Mouse (Mus musculus) forebrain, embryonic 11.5 days (tissue): ENCODE results near the gene Mapkap1. TPM values are rescaled to one million over a fixed set of nuclear protein-coding genes. Genes with fewer than 3 reads are reported as not detected.

Experiments
- ATAC-seq: fragments of 200-750 bp; cut with Nextera tagmentation; replicated peaks from 2 replicates; pipeline ENCODE4 v1.8.0; 2017; ENCODE audit warnings: moderate TSS enrichment; ENCODE audit not compliant: low FRiP score
- DNase-seq: peaks from one replicate; pipeline ENCODE4 v3.0.0-alpha.2; 2017; ENCODE audit warnings: low spot score
- H3K27ac ChIP-seq: fragments of 300-500 bp; sonication (generic); 2 replicates; pipeline ENCODE4 v1.5.1; 2014; ENCODE audit warnings: low read depth, low read length
- H3K27me3 ChIP-seq: fragments of 300-500 bp; sonication (generic); 2 replicates; pipeline ENCODE4 v1.6.1; 2014; ENCODE audit warnings: mild to moderate bottlenecking, low read length, mixed read lengths; ENCODE audit not compliant: control insufficient read depth, insufficient read depth
- H3K36me3 ChIP-seq: fragments of 300-500 bp; sonication (generic); 2 replicates; pipeline ENCODE4 v1.6.1; 2014; ENCODE audit warnings: mild to moderate bottlenecking, low read length, moderate library complexity, mixed read lengths; ENCODE audit not compliant: control insufficient read depth, insufficient read depth
- H3K4me1 ChIP-seq: fragments of 300-500 bp; sonication (generic); replicated peaks from 2 replicates; pipeline ENCODE4 v1.6.1; 2014; ENCODE audit warnings: low read length, mixed read lengths; ENCODE audit not compliant: control insufficient read depth, insufficient read depth
- H3K4me2 ChIP-seq: fragments of 300-500 bp; sonication (generic); 2 replicates; pipeline ENCODE4 v1.6.1; 2014; ENCODE audit warnings: low read depth, mild to moderate bottlenecking, low read length, moderate library complexity, mixed read lengths; ENCODE audit not compliant: severe bottlenecking
- H3K4me3 ChIP-seq: fragments of 300-500 bp; sonication (generic); 2 replicates; pipeline ENCODE4 v1.5.1; 2014; ENCODE audit warnings: low read depth, low read length
- H3K9ac ChIP-seq: fragments of 300-500 bp; sonication (generic); 2 replicates; pipeline ENCODE4 v1.6.1; 2014; ENCODE audit warnings: low read length
- H3K9me3 ChIP-seq: fragments of 300-500 bp; sonication (generic); 2 replicates; pipeline ENCODE4 v1.6.1; 2016; ENCODE audit warnings: low read length, mixed read lengths; ENCODE audit not compliant: control insufficient read depth
- WGBS: fragments of 180-500 bp; shearing (Covaris S2); extraction: QIAGEN DNeasy Blood & Tissue Kit; methylation state at CpG from one replicate; pipeline ENCODE4 v1.1.7; 2014; 5-methylcytosine and 5-hydroxymethylcytosine counted together
- polyA plus RNA-seq: library from polyadenylated mRNA; unstranded; fragments of >200 nt; fragmentation: Nextera tagmentation; extraction: Ambion mirVana; gene quantifications from 2 replicates; pipeline ENCODE4 v1.2.1, GENCODE M21; 2014

Gene Mapkap1
- polyA plus RNA-seq, 1 experiment from 2014 or later: 96.3 TPM

- H3K9ac ChIP-seq: no peak overlapping the region
Measured at GRCm38 (mm10) chr2:34509856-34510255, 103.3 kb downstream of the Mapkap1 start.

DNA sequence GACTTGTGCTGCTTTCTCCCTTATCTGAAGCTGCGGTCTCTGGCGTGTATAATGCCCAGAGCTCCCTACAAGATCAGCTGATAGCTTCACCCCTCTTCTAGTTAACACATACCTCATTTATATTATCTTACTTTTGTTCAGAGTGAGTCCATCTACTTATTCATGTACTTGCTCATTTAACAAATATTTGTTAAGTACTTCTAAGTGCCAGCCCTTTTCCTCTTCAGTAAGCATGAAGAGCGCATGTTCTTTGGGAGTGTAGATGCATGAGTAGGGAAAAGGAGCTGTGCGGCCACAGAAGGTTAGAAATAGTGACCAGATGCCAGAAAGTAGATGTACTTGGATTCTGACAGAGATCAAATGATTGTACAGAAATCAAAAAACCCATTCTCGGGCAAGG, 108.7 kb downstream of the Mapkap1 start:
- Histone ChIP-seq H3K4me1 (no peaks in the 10 kb centered on the region), H3K27me3 (no peaks in the 10 kb centered on the region)
- WGBS: 93% methylated on average over 5 of the region's 5 CpGs

More at GRCm38 (mm10) chr2:34509856-34510255, 103.3 kb downstream of the Mapkap1 start:
- Histone ChIP-seq H3K4me3 (no peak overlapping the region), H3K36me3 (no peaks in the 10 kb centered on the region), H3K27me3 (no peaks in the 10 kb centered on the region), H3K27ac (no peak overlapping the region), H3K9me3 (no peaks in the 10 kb centered on the region), H3K4me2 (no peak overlapping the region), H3K4me1 (no peaks in the 10 kb centered on the region)
- DNase-seq (no peak), ATAC-seq (no peak)
- 92% methylated on average over 5 of the region's 5 CpGs for WGBS

GRCm38 (mm10) chr2:34518083-34518482, 111.5 kb downstream of the Mapkap1 start:
- no peaks in the 10 kb centered on the region for H3K9me3 ChIP-seq
- WGBS: 80% methylated on average over 2 of the region's 2 CpGs
- H3K36me3 ChIP-seq: no peaks in the 10 kb centered on the region
- no peaks in the 10 kb centered on the region for H3K4me1 ChIP-seq
- no peak overlapping the region for H3K4me3 ChIP-seq
- no peak overlapping the region for H3K27ac ChIP-seq
- no peak for ATAC-seq
- no peak overlapping the region for H3K9ac ChIP-seq
- no peak overlapping the region for H3K4me2 ChIP-seq
- no peaks in the 10 kb centered on the region for H3K27me3 ChIP-seq
- DNase-seq: no peak

More for the DNA sequence above, 108.7 kb downstream of the Mapkap1 start:
- H3K4me3 ChIP-seq: no peak overlapping the region
- no peak overlapping the region for H3K27ac ChIP-seq
- H3K36me3 ChIP-seq: no peaks in the 10 kb centered on the region
- DNase-seq (no peak), ATAC-seq (no peak)
- no peaks in the 10 kb centered on the region for H3K9me3 ChIP-seq
- H3K4me2 ChIP-seq: no peak overlapping the region
- no peak overlapping the region for H3K9ac ChIP-seq

- no peaks in the 10 kb centered on the region for H3K36me3 ChIP-seq
- H3K27ac ChIP-seq: no peak overlapping the region
- no peak overlapping the region for H3K9ac ChIP-seq
- ATAC-seq (no peak), DNase-seq (no peak)
- no peaks in the 10 kb centered on the region for H3K4me1 ChIP-seq
- no peaks in the 10 kb centered on the region for H3K9me3 ChIP-seq
- no peak overlapping the region for H3K4me3 ChIP-seq
- H3K27me3 ChIP-seq: no peaks in the 10 kb centered on the region
- no peak overlapping the region for H3K4me2 ChIP-seq
- WGBS: 92% methylated on average over 5 of the region's 5 CpGs
Measured at GRCm38 (mm10) chr2:34518526-34518925, 112.0 kb downstream of the Mapkap1 start.

- peak; percentile 69 for DNase-seq
- Histone ChIP-seq H3K36me3 (no peaks in the 10 kb centered on the region), H3K9me3 (no peaks in the 10 kb centered on the region), H3K4me3 (no peak overlapping the region), H3K4me1 (no peaks in the 10 kb centered on the region), H3K27ac (no peak overlapping the region), H3K4me2 (no peak overlapping the region), H3K9ac (no peak overlapping the region), H3K27me3 (no peaks in the 10 kb centered on the region)
- 28% methylated on average over 6 of the region's 6 CpGs for WGBS
- no peak for ATAC-seq
Measured at GRCm38 (mm10) chr2:34519525-34519924, 113.0 kb downstream of the Mapkap1 start.

DNA sequence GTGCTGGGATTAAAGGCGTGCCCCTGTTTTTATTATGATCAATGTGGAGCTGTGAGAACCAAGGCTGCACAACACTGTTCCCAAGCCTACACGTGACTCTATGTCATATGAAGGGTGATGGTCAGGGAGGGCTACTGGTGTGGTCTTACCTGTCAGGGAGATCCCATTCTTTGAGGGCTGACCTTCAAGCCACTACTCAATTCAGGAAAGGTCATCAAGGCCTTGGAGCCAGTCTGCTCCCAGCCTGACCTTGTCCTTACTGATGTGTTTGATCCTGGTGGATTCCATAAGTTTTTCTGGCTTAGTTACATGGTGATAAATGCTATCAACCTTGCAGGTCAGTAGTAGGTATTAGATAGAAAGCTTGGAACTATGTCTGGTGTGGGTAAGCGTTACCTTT, 114.8 kb downstream of the Mapkap1 start:
- no peak overlapping the region for H3K4me3 ChIP-seq
- H3K4me2 ChIP-seq: no peak overlapping the region
- 92% methylated on average over 3 of the region's 3 CpGs for WGBS
- H3K4me1 ChIP-seq: no peaks in the 10 kb centered on the region
- DNase-seq (no peak), ATAC-seq (no peak)
- no peaks in the 10 kb centered on the region for H3K36me3 ChIP-seq
- H3K9me3 ChIP-seq: no peaks in the 10 kb centered on the region
- no peak overlapping the region for H3K27ac ChIP-seq
- no peaks in the 10 kb centered on the region for H3K27me3 ChIP-seq
- H3K9ac ChIP-seq: no peak overlapping the region

DNA sequence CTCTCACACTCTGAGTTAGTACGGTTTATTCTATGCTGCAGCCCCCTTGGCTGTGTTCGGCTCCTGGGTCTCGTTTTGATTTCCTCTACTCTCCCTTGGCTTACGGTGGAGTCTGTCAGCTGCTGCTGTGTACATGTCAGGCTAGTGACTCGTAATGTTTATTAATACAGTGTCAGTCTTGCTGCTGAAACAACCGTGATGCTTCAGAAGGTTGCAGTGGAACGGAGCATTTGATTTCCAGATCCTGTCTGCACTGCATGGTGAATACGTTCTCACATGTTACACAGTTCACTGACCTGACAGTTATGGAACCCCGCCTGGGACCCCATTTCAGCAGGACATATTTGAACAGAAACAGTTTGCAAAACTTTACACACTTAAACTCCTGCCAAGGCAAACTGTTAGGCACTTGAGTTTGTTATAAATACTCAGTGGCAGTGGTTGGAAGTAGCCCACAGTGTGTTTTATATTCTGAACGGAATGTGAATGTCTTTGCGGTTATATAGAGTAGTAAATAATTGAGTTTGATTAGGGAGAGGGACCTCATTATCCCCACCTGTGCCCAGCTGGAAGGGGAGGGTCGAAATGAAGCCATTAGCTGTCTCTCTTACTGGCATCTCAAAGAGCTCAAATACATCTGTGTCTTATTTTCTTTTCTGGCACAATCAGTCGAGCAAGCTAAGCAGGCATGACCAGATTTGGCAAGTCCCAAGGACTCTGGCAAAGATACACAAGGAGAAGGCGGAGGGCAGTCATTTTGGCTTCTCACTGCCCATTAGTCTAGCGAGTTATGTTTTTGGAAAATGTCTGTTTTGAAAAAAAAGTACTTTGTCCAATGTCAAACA, 120.2 kb downstream of the Mapkap1 start:
- H3K27me3 ChIP-seq: no peaks in the 10 kb centered on the region
- 74% methylated on average over 15 of the region's 15 CpGs for WGBS

GRCm38 (mm10) chr2:34528491-34528890, 121.9 kb downstream of the Mapkap1 start:
- Histone ChIP-seq H3K36me3 (no peaks in the 10 kb centered on the region), H3K4me3 (no peak overlapping the region), H3K4me1 (0 out of 2 replicates have a peak, but pooled peaks cover 2% of the 10 kb centered on the region), H3K4me2 (no peak overlapping the region), H3K9me3 (no peaks in the 10 kb centered on the region), H3K27ac (no peak overlapping the region), H3K27me3 (no peaks in the 10 kb centered on the region), H3K9ac (no peak overlapping the region)
- DNase-seq (no peak), ATAC-seq (no peak)

More for the DNA sequence above, 120.2 kb downstream of the Mapkap1 start:
- no peak overlapping the region for H3K4me3 ChIP-seq
- H3K9me3 ChIP-seq: no peaks in the 10 kb centered on the region
- H3K9ac ChIP-seq: no peak overlapping the region
- no peak overlapping the region for H3K27ac ChIP-seq
- DNase-seq: no peak
- ATAC-seq: no peak
- H3K36me3 ChIP-seq: no peaks in the 10 kb centered on the region
- H3K4me2 ChIP-seq: no peak overlapping the region
- 0 out of 2 replicates have a peak, but pooled peaks cover 2% of the 10 kb centered on the region for H3K4me1 ChIP-seq

DNA sequence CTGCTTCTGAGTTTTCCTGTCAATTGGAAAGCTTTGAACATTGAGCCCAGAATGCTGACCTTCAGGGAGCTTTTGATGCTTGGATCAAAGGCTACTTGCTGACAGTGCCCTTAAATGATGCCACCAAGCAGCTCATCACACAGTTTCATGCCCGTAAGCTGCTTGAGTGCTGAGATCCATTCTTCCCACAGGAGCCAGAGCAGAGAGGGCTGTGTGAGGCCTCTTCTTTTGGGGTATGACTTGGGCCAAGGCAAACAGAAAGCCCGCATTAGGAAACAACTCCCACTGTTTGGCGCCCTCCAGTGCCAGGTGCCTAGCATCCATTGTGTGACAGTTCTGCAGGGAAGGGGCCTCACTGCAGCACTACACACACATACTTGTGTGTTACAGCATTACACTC, 123.5 kb downstream of the Mapkap1 start:
- no peak overlapping the region for H3K27ac ChIP-seq
- H3K27me3 ChIP-seq: no peaks in the 10 kb centered on the region
- WGBS: 23% methylated on average over 3 of the region's 3 CpGs
- peak; percentile 56 for DNase-seq
- no peak for ATAC-seq
- H3K4me3 ChIP-seq: no peak overlapping the region
- no peaks in the 10 kb centered on the region for H3K9me3 ChIP-seq
- 0 out of 2 replicates have a peak, but pooled peaks cover 2% of the 10 kb centered on the region for H3K4me1 ChIP-seq
- no peaks in the 10 kb centered on the region for H3K36me3 ChIP-seq
- H3K9ac ChIP-seq: no peak overlapping the region; the same call in 1 of the 2 replicates
- no peak overlapping the region for H3K4me2 ChIP-seq
